Mouse (Mus musculus) thymus, adult 2 months (tissue): ENCODE measurements around the gene P2ry12.

Source experiments
- CTCF ChIP-seq: fragments of 200-500 bp; IDR thresholded peaks from 2 replicates; pipeline ENCODE4 v1.5.1; 2012; ENCODE audit warnings: mild to moderate bottlenecking, control low read depth, low read length, moderate library complexity, borderline replicate concordance; ENCODE audit not compliant: control insufficient read depth, poor library complexity, insufficient read depth; ENCODE audit errors: extremely low read depth
- POLR2A ChIP-seq: fragments of 200-500 bp; IDR thresholded peaks from 2 replicates; pipeline ENCODE4 v1.6.1; 2012; ENCODE audit warnings: mild to moderate bottlenecking, low read length, control low read depth, moderate library complexity; ENCODE audit not compliant: control insufficient read depth, poor library complexity, insufficient read depth; ENCODE audit errors: extremely low read depth

DNA sequence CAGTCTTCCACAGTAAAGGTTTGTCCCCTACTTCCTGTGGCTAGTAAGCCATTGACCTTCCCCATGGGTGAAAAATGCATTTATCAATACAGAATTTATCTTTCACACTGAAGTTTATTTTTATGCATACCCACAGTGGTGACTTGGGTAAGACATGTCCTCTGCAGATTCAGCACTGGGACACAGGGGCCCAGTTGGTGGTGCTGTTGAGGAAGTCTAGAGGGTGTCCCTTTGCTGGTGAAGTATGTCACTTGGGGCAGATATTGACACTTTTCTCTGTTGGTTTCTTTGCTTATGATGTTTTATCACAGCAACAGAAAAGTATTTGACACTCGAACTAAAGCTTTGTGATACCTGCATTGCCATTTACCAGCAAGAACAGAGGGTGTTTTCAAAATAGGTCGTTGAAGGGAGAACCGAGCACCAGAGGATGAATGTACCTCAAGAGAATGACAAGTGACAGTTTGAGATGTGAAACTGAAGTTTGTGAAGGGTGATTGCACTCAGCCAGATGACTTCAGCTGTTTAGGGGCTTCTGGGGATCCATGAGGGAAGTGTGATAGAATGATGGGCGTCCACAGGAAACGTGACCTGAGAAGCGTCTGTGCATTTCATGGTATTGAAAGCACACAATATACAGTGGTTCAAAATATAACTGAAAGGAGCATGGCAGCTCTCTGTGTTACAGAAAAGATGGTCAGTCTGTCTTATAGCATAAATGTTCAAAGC is 88.1 kb downstream of the P2ry12 start:
- no peak for TF ChIP-seq POLR2A
- TF ChIP-seq CTCF, result no peak
